Mouse (Mus musculus) heart, embryonic 16.5 days (tissue): ENCODE data around the gene Tmcc3. TPM values are rescaled to one million over a fixed set of nuclear protein-coding genes. Genes with fewer than 3 reads are reported as not detected.
A peak's percentile ranks its signal among the peaks of the same experiment; 100 is the strongest.

Experiments used
- ATAC-seq: fragments of 200-750 bp; cut with Nextera tagmentation; replicated peaks from 2 replicates; pipeline ENCODE4 v1.8.0; 2017; ENCODE audit warnings: moderate number of reproducible peaks; ENCODE audit not compliant: insufficient read depth, low FRiP score; ENCODE audit errors: extremely low read depth
- H3K27ac ChIP-seq: fragments of 300-500 bp; sonication (generic); 2 replicates; pipeline ENCODE4 v1.5.1; 2014; ENCODE audit warnings: mild to moderate bottlenecking, low read length, control low read depth, moderate library complexity
- H3K27me3 ChIP-seq: fragments of 300-500 bp; sonication (generic); 2 replicates; pipeline ENCODE4 v1.6.1; 2014; ENCODE audit warnings: low read length, mixed read lengths; ENCODE audit not compliant: control insufficient read depth, insufficient read depth
- H3K36me3 ChIP-seq: fragments of 300-500 bp; sonication (generic); 2 replicates; pipeline ENCODE4 v1.6.1; 2014; ENCODE audit not compliant: control insufficient read depth, insufficient read depth
- H3K4me1 ChIP-seq: fragments of 300-500 bp; sonication (generic); 2 replicates; pipeline ENCODE4 v1.6.1; 2014; ENCODE audit warnings: low read length, mixed read lengths; ENCODE audit not compliant: control insufficient read depth, insufficient read depth
- H3K4me2 ChIP-seq: fragments of 300-500 bp; sonication (generic); 2 replicates; pipeline ENCODE4 v1.6.1; 2014; ENCODE audit warnings: low read depth, mild to moderate bottlenecking, control low read depth, low read length
- H3K4me3 ChIP-seq: fragments of 300-500 bp; sonication (generic); 2 replicates; pipeline ENCODE4 v1.5.1; 2014; ENCODE audit warnings: mild to moderate bottlenecking, control low read depth, low read length
- H3K9ac ChIP-seq: fragments of 300-500 bp; sonication (generic); 2 replicates; pipeline ENCODE4 v1.6.1; 2014; ENCODE audit warnings: low read length, control low read depth
- H3K9me3 ChIP-seq: fragments of 300-500 bp; sonication (generic); replicated peaks from 2 replicates; pipeline ENCODE4 v1.6.1; 2016; ENCODE audit warnings: low read length; ENCODE audit not compliant: control insufficient read depth
- WGBS: fragments of 180-500 bp; shearing (Covaris S2); extraction: QIAGEN DNeasy Blood & Tissue Kit; methylation state at CpG from one replicate; pipeline ENCODE4 v1.1.7; 2014; 5-methylcytosine and 5-hydroxymethylcytosine counted together
- polyA plus RNA-seq: library from polyadenylated mRNA; unstranded; fragments of >200 nt; fragmentation: Nextera tagmentation; extraction: Ambion mirVana; gene quantifications from 2 replicates; pipeline ENCODE4 v1.2.1, GENCODE M21; 2015

The Tmcc3 gene
- polyA plus RNA-seq, 1 experiment from 2014 or later: 11.4 TPM

GRCm38 (mm10) chr10:94461378-94461777 lies 149.6 kb downstream of the Tmcc3 start:
- ATAC-seq: no peak

DNA sequence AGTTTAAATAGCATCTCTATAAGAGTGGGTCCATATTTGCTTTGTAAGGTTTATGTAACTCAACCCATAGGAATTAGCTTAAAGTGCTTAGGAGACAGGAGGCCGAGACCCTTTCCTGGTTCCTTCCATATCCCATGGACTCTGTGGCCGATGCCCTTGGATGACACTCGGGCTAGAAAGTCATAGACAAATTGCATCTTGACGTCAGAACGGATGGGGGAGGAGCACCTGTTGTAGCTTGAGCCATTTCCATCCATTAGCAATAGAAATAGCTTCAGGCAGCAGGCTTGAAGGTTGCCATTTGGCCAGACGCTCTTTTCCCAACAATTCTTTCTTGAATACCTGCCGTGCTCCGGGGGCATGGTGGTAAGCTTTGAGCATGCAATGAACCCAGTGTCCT lies 150.1 kb downstream of the Tmcc3 start:
- no peak for ATAC-seq
- Histone ChIP-seq H3K9ac (no peak overlapping the region), H3K27me3 (no peaks in the 10 kb centered on the region), H3K27ac (no peak overlapping the region), H3K4me1 (peaks cover 28% of the 10 kb centered on the region), H3K4me3 (no peak overlapping the region), H3K4me2 (no peak overlapping the region), H3K9me3 (peaks cover 3% of the 10 kb centered on the region; the same call in 1 of the 2 replicates), H3K36me3 (no peaks in the 10 kb centered on the region)
- 75% methylated on average over 8 of the region's 8 CpGs for WGBS

More at GRCm38 (mm10) chr10:94461378-94461777, 149.6 kb downstream of the Tmcc3 start:
- H3K4me3 ChIP-seq: no peak overlapping the region
- H3K27me3 ChIP-seq: no peaks in the 10 kb centered on the region
- peaks cover 27% of the 10 kb centered on the region for H3K4me1 ChIP-seq
- whole genome bisulfite sequencing: 89% methylated on average over 3 of the region's 3 CpGs
- H3K36me3 ChIP-seq: no peaks in the 10 kb centered on the region
- peaks cover 3% of the 10 kb centered on the region; the same call in 1 of the 2 replicates for H3K9me3 ChIP-seq
- H3K4me2 ChIP-seq: no peak overlapping the region
- no peak overlapping the region for H3K27ac ChIP-seq
- H3K9ac ChIP-seq: no peak overlapping the region

- WGBS: 27% methylated on average over 15 of the region's 15 CpGs
- Histone ChIP-seq H3K4me3 (no peak overlapping the region), H3K9me3 (peaks cover 3% of the 10 kb centered on the region; the same call in 1 of the 2 replicates), H3K27me3 (no peaks in the 10 kb centered on the region), H3K4me2 (peak overlapping the region; percentile 3; the same call in 1 of the 2 replicates), H3K9ac (no peak overlapping the region), H3K4me1 (peaks cover 28% of the 10 kb centered on the region), H3K27ac (peak overlapping the region; percentile 56), H3K36me3 (no peaks in the 10 kb centered on the region)
- ATAC-seq: peak; percentile 86
Measured at GRCm38 (mm10) chr10:94462386-94463064, 150.8 kb downstream of the Tmcc3 start.

DNA sequence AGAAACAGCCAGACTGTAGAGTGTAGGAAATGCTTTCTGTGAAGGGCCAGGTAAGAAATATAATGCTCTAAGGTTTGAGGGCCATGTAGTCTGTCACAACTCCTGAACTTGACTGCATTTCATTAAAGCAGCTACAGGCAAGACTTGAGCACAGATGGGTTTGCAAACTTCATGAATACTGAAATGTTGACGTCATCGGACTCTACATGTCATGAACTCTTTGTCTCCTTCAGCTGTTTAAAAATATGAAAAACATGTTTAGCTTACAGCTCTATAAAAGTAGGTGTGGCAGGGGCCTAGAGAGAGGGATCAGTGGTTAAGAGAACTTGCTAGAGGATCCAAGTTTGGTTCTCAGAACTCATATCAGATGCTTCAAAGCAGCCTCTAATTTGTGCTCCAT lies 151.7 kb downstream of the Tmcc3 start:
- Histone ChIP-seq H3K27me3 (no peaks in the 10 kb centered on the region), H3K4me1 (peaks cover 28% of the 10 kb centered on the region), H3K36me3 (no peaks in the 10 kb centered on the region), H3K4me3 (no peak overlapping the region), H3K27ac (peak overlapping the region; percentile 56), H3K9ac (no peak overlapping the region), H3K4me2 (no peak overlapping the region), H3K9me3 (peaks cover 3% of the 10 kb centered on the region; the same call in 1 of the 2 replicates)
- no peak for ATAC-seq
- 73% methylated on average over 2 of the region's 2 CpGs for WGBS

DNA sequence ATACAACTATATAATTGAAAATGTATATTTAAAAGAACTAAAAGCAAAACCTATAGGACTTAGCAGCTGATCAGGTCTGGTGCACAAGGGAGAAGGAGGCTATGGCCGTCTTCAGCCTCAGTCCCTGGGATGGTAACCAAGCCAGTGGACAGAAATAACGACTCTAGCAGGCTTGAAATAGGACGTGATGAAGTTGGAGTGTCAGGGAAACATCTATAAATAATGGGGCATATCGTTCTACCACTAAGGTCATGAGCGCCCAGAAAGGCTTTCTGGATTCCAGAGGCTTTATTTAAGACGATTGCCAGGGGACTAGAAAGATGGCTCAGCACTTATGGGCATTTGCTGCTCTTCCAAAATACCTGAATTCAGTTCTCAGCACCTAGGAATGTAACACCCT lies 153.9 kb downstream of the Tmcc3 start:
- H3K9me3 ChIP-seq: peaks cover 3% of the 10 kb centered on the region; the same call in 1 of the 2 replicates
- H3K27ac ChIP-seq: peak overlapping the region; percentile 68; the same call in 1 of the 2 replicates
- H3K4me2 ChIP-seq: no peak overlapping the region
- WGBS: 44% methylated on average over 6 of the region's 6 CpGs
- H3K9ac ChIP-seq: no peak overlapping the region
- no peak overlapping the region for H3K4me3 ChIP-seq
- no peaks in the 10 kb centered on the region for H3K36me3 ChIP-seq
- H3K27me3 ChIP-seq: no peaks in the 10 kb centered on the region
- peaks cover 28% of the 10 kb centered on the region for H3K4me1 ChIP-seq
- ATAC-seq: peak; percentile 52; the same call in 1 of the 2 replicates

- Histone ChIP-seq H3K27me3 (no peaks in the 10 kb centered on the region), H3K4me2 (no peak overlapping the region), H3K4me1 (peaks cover 28% of the 10 kb centered on the region), H3K4me3 (no peak overlapping the region), H3K27ac (no peak overlapping the region), H3K9ac (no peak overlapping the region), H3K9me3 (peaks cover 1% of the 10 kb centered on the region; the same call in 1 of the 2 replicates), H3K36me3 (no peaks in the 10 kb centered on the region)
- ATAC-seq: no peak
- WGBS: 73% methylated on average over 7 of the region's 7 CpGs
Measured at GRCm38 (mm10) chr10:94466313-94466712, 154.6 kb downstream of the Tmcc3 start.

GRCm38 (mm10) chr10:94471487-94471886 lies 159.7 kb downstream of the Tmcc3 start:
- Histone ChIP-seq H3K9me3 (no peaks in the 10 kb centered on the region), H3K4me1 (peaks cover under 1% of the 10 kb centered on the region), H3K9ac (no peak overlapping the region), H3K27ac (no peak overlapping the region), H3K36me3 (no peaks in the 10 kb centered on the region), H3K4me2 (no peak overlapping the region), H3K4me3 (no peak overlapping the region), H3K27me3 (no peaks in the 10 kb centered on the region)
- WGBS: 55% methylated on average over 8 of the region's 8 CpGs
- no peak for ATAC-seq

GRCm38 (mm10) chr10:94473501-94473900 lies 161.8 kb downstream of the Tmcc3 start:
- WGBS: 81% methylated on average over 5 of the region's 5 CpGs
- no peak overlapping the region for H3K9ac ChIP-seq
- H3K4me1 ChIP-seq: no peaks in the 10 kb centered on the region
- ATAC-seq: no peak
- no peak overlapping the region for H3K27ac ChIP-seq
- no peak overlapping the region for H3K4me3 ChIP-seq
- no peak overlapping the region for H3K4me2 ChIP-seq
- no peaks in the 10 kb centered on the region for H3K27me3 ChIP-seq
- H3K9me3 ChIP-seq: no peaks in the 10 kb centered on the region
- no peaks in the 10 kb centered on the region for H3K36me3 ChIP-seq

DNA sequence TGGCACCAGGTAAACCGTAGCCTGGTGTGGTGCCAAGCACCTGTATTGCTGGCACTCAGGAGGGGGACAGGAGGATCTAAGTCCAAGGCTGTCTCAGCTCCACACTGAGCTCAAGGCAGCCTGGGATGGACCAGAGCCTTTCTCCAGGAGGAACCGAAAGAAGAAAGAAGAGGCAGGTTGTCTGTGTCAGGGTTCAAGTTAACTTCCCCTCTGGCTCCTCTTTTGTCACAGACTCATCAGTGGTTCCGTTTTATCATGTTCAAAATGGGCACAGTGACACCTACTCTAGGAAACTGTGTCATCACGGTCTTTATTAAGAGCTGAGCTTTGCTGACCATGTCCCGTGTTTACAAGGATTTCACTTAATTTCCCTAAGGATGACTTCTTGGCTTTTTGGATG lies 162.4 kb downstream of the Tmcc3 start:
- Histone ChIP-seq H3K4me2 (no peak overlapping the region), H3K9ac (no peak overlapping the region), H3K27me3 (no peaks in the 10 kb centered on the region), H3K9me3 (no peaks in the 10 kb centered on the region), H3K27ac (no peak overlapping the region), H3K4me1 (no peaks in the 10 kb centered on the region), H3K4me3 (no peak overlapping the region), H3K36me3 (no peaks in the 10 kb centered on the region)
- WGBS: 79% methylated on average over 5 of the region's 5 CpGs
- no peak for ATAC-seq
